Mouse (Mus musculus): ENCODE results near the gene Cabp2.

Cabp2 gene

DNA sequence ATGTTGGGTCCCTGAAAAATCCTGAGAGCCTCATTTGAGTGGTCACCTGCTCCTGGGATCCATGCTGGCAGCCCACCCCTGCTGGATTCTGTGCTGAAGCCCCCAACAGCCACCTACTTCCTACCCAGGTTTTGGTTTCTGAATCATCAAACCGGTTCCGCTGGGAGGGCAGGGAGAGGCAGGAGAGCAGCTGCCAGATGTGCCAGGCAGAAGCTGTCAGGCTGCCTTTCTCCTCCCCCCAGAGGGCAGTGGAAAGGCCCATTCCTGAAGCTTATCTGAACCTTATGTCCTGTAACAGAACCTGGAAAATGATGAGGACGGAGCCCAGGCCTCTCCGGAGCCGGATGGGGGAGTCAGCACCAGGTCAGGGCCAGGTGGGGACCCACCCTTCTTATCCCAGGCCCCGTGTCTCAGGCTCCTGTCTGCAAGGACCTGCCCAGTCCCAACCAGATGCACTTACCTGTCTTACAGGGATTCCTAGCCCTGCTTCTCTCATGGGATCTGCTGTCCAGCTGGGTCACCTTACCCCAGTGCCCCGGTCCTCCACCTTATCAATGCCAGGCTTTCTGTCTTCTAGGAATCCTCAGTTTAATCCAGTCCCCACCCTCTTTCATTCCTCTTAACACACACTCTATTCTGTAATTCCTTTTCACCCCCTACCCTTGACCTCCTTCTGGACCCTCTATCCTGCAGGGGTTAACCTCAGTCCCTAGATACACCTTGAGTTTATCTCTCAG is 45.5 kb downstream of the Cabp2 start:
- DNase-seq = no peak

DNA sequence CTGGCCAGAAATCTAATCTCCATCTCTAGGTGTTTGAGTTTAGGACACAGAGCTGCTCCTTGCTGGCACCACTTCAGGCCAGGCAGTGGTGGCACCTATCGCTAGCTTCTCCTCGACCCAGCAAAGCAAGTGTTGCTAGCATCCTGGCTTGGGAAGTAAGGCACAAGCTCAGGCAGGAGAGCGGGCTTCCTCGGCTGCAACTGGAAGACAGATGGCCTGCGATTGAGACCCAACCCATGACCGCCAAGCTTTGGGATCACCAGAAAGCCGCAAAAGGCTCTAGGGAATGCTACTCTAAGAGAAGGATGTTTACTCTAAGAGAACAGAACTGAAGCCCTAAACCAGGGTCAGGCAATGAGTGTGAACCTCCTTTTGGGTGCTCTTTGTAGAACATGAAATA is 48.1 kb downstream of the Cabp2 start:
- DNase-seq = no peak

DNA sequence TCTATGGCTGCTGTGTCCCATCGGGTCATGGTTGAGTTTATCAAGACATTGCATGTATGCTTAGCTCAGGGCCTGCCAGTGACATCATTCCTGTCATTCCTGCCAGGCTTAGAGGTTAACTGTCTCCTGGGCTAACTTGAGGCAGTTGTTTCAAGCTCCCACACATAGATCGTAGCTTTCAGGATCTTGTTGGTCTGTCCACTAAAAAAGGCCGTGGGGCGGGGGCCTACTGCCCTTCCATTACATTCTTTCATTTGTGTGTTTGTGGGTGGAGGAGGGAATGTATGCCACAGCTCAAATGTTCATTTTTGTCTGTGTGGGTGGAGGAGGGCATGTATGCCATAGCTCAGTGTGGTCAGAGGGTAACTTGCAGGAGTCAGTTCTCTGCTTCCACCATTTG is 48.7 kb downstream of the Cabp2 start:
- DNase-seq = no peak

DNA sequence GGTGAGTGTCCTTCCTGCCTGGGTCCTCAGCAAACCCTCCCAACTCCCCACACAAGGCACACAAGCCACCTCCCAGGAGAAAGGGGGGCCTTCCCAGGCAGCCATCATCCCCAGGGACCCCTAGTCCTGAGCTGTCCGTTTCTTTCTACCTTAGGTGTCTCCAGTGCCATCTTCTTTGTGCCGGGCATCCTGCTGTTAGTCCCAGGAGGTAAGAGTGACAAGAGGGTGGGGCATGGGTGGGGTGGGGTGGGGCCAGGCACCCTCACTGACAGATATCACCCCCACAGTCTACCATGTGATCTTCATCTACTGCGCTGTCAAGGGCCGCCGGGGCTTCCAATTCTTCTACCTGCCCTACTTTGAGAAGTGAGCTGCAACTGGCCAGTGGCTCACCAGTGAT is 49.7 kb downstream of the Cabp2 start:
- DNase-seq = no peak

DNA sequence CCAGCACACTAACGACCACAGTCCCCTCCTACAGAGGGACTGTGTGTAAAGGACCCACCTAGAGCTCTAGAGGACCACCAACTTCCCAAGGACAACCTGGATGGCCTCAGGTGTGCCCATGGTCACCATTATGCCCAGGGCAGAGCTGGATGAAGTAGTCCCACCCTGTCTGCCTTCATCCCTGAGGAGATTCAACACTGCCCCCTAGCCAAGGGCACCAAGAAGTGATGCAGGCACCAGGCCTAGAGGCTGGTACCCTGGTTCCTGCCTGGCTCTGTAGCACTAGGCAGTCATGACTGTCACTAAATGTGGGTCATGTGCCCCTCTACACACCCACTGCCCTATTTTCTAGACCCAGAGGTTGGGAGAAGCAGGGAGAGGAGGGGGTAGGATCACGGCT is 50.4 kb downstream of the Cabp2 start:
- no peak for DNase-seq

DNA sequence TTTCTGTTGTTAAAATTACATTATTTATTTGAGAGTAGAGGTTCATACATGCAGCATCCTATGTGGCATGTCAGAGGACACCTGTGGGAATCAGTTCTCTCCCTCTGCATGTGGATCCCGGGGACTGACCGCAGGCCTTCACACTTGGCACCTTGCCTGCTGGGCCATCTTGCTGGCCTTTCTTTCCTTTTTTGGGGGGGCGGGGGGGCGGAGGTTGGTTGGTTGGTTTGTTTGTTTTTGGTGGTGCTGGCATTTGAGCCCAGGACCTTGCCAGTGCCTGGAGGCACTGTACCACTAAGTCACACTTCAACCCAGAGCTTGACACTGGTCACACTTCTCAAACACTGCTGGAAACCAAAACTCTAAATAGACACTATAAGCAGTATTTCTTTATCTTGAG is 53.0 kb downstream of the Cabp2 start:
- no peak for DNase-seq

DNA sequence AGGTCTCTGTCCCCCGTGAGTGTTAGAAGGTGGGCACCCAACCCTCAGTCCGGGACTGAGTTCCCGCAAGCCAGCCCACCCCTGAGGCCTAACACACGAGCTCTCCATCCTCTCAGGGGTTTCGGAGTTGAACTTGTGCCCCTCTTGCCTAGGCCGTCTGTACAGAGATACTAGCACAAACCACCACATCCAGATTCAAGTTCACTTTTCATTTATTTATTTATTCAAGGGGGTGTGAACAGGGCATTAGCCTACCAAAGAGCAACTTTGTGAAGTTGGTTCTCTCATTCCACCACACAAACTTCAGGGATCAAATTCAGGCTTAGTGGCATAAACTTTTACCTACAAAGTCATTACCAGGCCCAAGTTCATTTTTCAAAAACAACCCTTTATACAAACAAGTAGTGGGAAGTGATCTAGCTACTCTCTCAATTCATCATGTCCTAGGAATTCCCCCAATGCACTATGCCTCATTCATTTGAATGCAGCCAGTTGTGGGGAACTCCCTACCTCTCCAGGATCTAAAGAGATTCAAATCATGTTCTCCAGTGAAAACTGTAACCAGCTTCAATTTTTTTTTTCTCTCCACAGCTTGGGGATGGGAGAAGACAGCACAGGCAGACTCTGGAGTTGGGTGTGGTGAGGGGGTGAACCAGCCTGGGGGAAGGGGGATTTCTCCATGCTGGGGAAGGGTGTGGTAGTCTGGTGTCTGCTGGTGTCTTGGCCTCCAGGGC is 54.0 kb downstream of the Cabp2 start:
- peak in 1 of 2 experiments; percentile 26 for DNase-seq

DNA sequence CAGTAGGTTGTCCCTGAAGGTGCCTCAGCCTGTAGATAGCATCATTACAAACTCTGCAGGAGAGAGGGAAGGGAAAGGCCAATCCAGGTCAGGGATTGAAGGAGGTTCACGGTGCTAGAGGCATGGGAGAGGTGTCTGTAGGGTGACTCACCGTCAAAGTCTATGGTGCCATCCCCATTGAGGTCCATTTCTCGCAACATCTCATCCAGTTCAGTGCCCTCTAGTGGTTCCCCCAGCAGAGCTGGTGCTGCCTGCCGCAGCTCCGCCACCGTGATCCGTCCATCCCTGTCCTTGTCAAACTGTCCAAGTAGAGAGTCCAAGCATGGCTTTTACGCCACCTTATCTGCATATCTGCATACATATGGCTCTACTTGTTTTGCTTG is 54.6 kb downstream of the Cabp2 start:
- peak; percentile 56 to 58 for DNase-seq

DNA sequence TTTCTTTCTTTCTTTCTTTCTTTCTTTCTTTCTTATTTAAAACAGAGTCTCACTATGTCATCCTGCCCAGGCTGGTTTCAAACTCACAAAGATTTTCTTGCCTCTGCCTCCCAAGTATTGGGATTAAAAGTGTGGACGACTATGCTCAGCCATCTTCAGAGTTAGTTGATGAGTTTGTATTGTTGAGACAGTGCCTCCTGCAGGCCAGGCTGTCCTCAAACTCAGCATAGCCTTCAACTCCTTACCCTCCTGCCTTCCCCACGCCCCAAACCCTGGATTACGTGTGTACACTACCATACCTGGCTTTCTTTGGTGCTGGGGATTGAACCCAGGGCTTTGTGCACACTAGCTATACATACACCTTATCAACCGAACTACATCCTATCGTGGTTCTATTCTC is 55.1 kb downstream of the Cabp2 start:
- no peak for DNase-seq
